In genomic region chr10:63424475-63424814, GRCm38 (mm10) we compare ENCODE assay signal across 10 mouse cellular contexts. TPM values are rescaled to one million over a fixed set of nuclear protein-coding genes. Genes with fewer than 3 reads are reported as not detected.
DNase-seq lines count a peak whose midpoint lies in the region; ATAC-seq and TF ChIP-seq lines count a peak whose summit lies in the region.
"Had no signal": no experiment of that assay in that cellular context is flagged by ENCODE, and none has a peak within 500 bp of the region (broad histone marks: within the 10 kb centered on the region; RNA-seq: fewer than 3 reads in every experiment).

No protein-coding gene starts in this region.

- TF ChIP-seq CTCF in Patski (IDR thresholded peaks at IDR 0.05): peak; percentile 72

- H3K36me3 ChIP-seq in midbrain, embryonic 13.5 days: no peaks in the 10 kb centered on the region

- ATAC-seq in Patski: no peak
- no peak for ATAC-seq in midbrain, embryonic 13.5 days

- intact Hi-C loops in gastrocnemius, postnatal 36 days (cut with DNase I): loop anchor here (5.0 kb wide), 1 partner anchor 148 kb away; no protein-coding TSS in a partner anchor

- no peak overlapping the region for H3K27ac ChIP-seq in midbrain, embryonic 13.5 days

- H3K9ac ChIP-seq in midbrain, embryonic 13.5 days (replicated peaks): no peak overlapping the region

- no peaks in the 10 kb centered on the region for H3K27me3 ChIP-seq in Patski
- H3K27me3 ChIP-seq in midbrain, embryonic 13.5 days: no peaks in the 10 kb centered on the region

- DNase-seq in gastrocnemius, adult 18-20 months (ENCODE audit: low spot score): peak; percentile 34
- DNase-seq in gastrocnemius, postnatal 36 days: no peak
- peak; percentile 77 for DNase-seq in 416B (ENCODE audit: low read depth)
- DNase-seq in Patski (ENCODE audit: low read depth, low spot score): no peak
- DNase-seq in heart, postnatal 4 days: peak; percentile 44
- peak; percentile 47 to 66 for DNase-seq in natural killer cell, adult 2 months (ENCODE audit: low spot score in 2 of 2)
- DNase-seq in urinary bladder, postnatal 10 days (ENCODE audit: low spot score): no peak

- no peaks in the 10 kb centered on the region for H3K9me3 ChIP-seq in midbrain, embryonic 13.5 days

- H3K4me2 ChIP-seq in midbrain, embryonic 13.5 days (replicated peaks): no peak overlapping the region

- CTCF ChIA-PET in Patski (lab: Charles Lee): interaction anchor here (0.7 kb wide), 1 partner anchor 53 kb away, joined by 3 read pairs; no protein-coding TSS in a partner anchor

- in situ Hi-C loops in Patski (cut with MboI; ENCODE audit: low pct_unique_long_range_greater_than_20kb): no loop called here

- POLR2A ChIA-PET in Patski (lab: Charles Lee): no interaction called here

- H3K4me1 ChIP-seq in midbrain, embryonic 13.5 days (replicated peaks): no peaks in the 10 kb centered on the region; the same call in 1 of the 2 replicates

- no peak overlapping the region for H3K4me3 ChIP-seq in midbrain, embryonic 13.5 days (replicated peaks)

RNA-seq across cellular contexts. Expression of gene Gm7075, which starts 2.9 kb away (rescaled TPM):
- total RNA-seq in gastrocnemius, adult 18-20 months (2021): not detected
- not detected for total RNA-seq in gastrocnemius, postnatal 36 days (2021)
- polyA plus RNA-seq in Patski (2021): not detected
- total RNA-seq in heart, postnatal 4 days (2021): not detected
- 0.57 TPM in 1 of 2 replicates, not detected in the other for polyA plus RNA-seq in midbrain, embryonic 13.5 days (2015; fragmentation: Nextera tagmentation; extraction: Ambion mirVana)
- polyA plus RNA-seq: intestine, embryonic 14.5 days; neural tube, embryonic 11.5 days had no signal

RNA-seq across cellular contexts. Expression of gene Ctnna3, which starts 5.5 kb away (rescaled TPM):
- 10 to 100 TPM; 22.0 to 26.9 TPM for total RNA-seq in gastrocnemius, adult 18-20 months (2021)
- 10 to 100 TPM; 17.1 to 18.3 TPM for total RNA-seq in gastrocnemius, postnatal 36 days (2021)
- polyA plus RNA-seq in Patski (2021): not detected
- total RNA-seq in heart, postnatal 4 days (2021): 10 to 100 TPM; 81.4 to 88.7 TPM
- polyA plus RNA-seq in midbrain, embryonic 13.5 days (2015; fragmentation: Nextera tagmentation; extraction: Ambion mirVana): 0.23 and 0.39 TPM in 2 replicates

RNA-seq across cellular contexts. Expression of gene Dnajc12, which starts 42.2 kb away (rescaled TPM):
- total RNA-seq in gastrocnemius, adult 18-20 months (2021): 10 to 100 TPM; 21.7 to 25.1 TPM
- 10 to 100 TPM; 17.2 to 17.3 TPM for total RNA-seq in gastrocnemius, postnatal 36 days (2021)
- polyA plus RNA-seq in Patski (2021): 17.4 TPM
- total RNA-seq in heart, postnatal 4 days (2021): 1 to 10 TPM; 5.5 to 8.7 TPM
- polyA plus RNA-seq in midbrain, embryonic 13.5 days (2015; fragmentation: Nextera tagmentation; extraction: Ambion mirVana): 15.9 and 21.7 TPM in 2 replicates

RNA-seq across cellular contexts. Expression of gene Sirt1, which starts 42.9 kb away (rescaled TPM):
- 1 to 10 TPM; 6.8 to 8.1 TPM for total RNA-seq in gastrocnemius, adult 18-20 months (2021)
- 1 to 10 TPM; 7.5 to 8.3 TPM for total RNA-seq in gastrocnemius, postnatal 36 days (2021)
- 11.6 TPM for polyA plus RNA-seq in Patski (2021)
- 10 to 100 TPM; 13.2 to 14.3 TPM for total RNA-seq in heart, postnatal 4 days (2021)
- 5.5 and 5.8 TPM in 2 replicates for polyA plus RNA-seq in midbrain, embryonic 13.5 days (2015; fragmentation: Nextera tagmentation; extraction: Ambion mirVana)

Comparison
In these comparisons a context has a peak if more than half of its experiments do, and no peak if none do; other contexts are left out.
1. DNase-seq: peak in gastrocnemius, adult 18-20 months (single experiment), 416B (single experiment), heart, postnatal 4 days (single experiment) and natural killer cell, adult 2 months (2 of 2); none in gastrocnemius, postnatal 36 days (0 of 2), Patski (single experiment) and urinary bladder, postnatal 10 days (single experiment).